Mouse (Mus musculus) thymus, adult 2 months (tissue): ENCODE measurements around the gene Espn.

Source experiments
- CTCF ChIP-seq: fragments of 200-500 bp; IDR thresholded peaks from 2 replicates; pipeline ENCODE4 v1.5.1; 2012; ENCODE audit warnings: mild to moderate bottlenecking, control low read depth, low read length, moderate library complexity, borderline replicate concordance; ENCODE audit not compliant: control insufficient read depth, poor library complexity, insufficient read depth; ENCODE audit errors: extremely low read depth
- POLR2A ChIP-seq: fragments of 200-500 bp; IDR thresholded peaks from 2 replicates; pipeline ENCODE4 v1.6.1; 2012; ENCODE audit warnings: mild to moderate bottlenecking, low read length, control low read depth, moderate library complexity; ENCODE audit not compliant: control insufficient read depth, poor library complexity, insufficient read depth; ENCODE audit errors: extremely low read depth

DNA sequence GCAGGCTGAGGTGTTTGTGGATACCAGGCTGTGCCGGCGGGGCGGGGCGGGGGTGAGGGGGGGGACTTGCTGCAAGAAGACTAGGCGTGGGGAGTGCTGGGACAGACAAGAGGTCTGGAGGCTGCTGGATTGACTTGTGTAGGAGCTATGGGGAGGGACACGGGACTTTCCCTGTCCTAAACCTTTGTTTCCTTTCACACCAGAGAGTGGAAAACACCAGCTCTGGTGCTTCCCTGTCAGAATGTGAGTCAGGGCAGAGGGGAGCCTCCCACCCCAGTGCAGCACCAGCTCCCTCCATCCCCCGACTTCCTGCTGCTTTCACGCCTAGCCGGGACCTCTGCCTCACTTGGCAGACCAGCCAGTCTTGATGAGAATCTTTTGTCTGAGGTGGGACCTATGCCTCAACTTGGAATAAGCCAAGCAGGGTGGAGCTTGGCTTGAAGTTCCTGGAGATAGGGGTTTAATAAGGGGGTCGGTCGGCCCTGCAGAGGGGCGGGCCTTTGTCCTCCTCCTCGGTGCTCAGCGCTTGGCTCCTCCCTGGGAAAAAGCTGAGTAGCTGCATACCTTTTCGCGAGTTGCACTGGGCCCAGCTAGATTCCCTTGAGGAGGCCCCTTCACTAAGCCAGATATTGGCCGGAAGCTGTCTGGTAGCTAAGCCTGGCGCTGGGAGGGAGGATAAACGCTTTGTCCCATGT lies 33.5 kb upstream of the Espn start:
- TF ChIP-seq CTCF, result no peak
- no peak for TF ChIP-seq POLR2A
